Mouse (Mus musculus) cerebellum, adult 2 months (tissue): ENCODE data around the gene Ubxn6. TPM values are rescaled to one million over a fixed set of nuclear protein-coding genes. Genes with fewer than 3 reads are reported as not detected.

Source experiments
- DNase-seq, 2 experiments: peaks; one replicate each; pipeline ENCODE4 v3.0.0; 2021
- H3K27ac ChIP-seq: fragments of 200-500 bp; 2 replicates; pipeline ENCODE4 v1.5.1; 2012; ENCODE audit warnings: low read length, control low read depth, inconsistent platforms; ENCODE audit not compliant: insufficient read depth
- H3K27me3 ChIP-seq: fragments of 200-500 bp; 2 replicates; pipeline ENCODE4 v1.6.1; 2012; ENCODE audit warnings: inconsistent platforms, mild to moderate bottlenecking, low read length, moderate library complexity; ENCODE audit not compliant: control insufficient read depth, insufficient read depth
- H3K4me1 ChIP-seq: fragments of 200-500 bp; 2 replicates; pipeline ENCODE4 v1.6.1; 2011; ENCODE audit warnings: low read length; ENCODE audit not compliant: control insufficient read depth, insufficient read depth
- H3K4me3 ChIP-seq: fragments of 200-500 bp; replicated peaks from 2 replicates; pipeline ENCODE3; 2011; ENCODE audit warnings: mild to moderate bottlenecking, low read depth, low read length, control low read depth; ENCODE audit not compliant: insufficient read depth
- CTCF ChIP-seq: fragments of 200-500 bp; IDR thresholded peaks from 2 replicates; pipeline ENCODE4 v1.5.1; 2011; ENCODE audit warnings: low read depth, mild to moderate bottlenecking, control low read depth, low read length, moderate library complexity, borderline replicate concordance; ENCODE audit not compliant: insufficient read depth
- POLR2A ChIP-seq: fragments of 200-500 bp; IDR thresholded peaks from 2 replicates; pipeline ENCODE4 v1.6.1; 2011; ENCODE audit warnings: low read length, control low read depth, borderline replicate concordance; ENCODE audit not compliant: insufficient read depth
- WGBS: fragments of 180-500 bp; shearing (Covaris S2); methylation state at CpG from one replicate; pipeline ENCODE4 v1.1.7; 2018; 5-methylcytosine and 5-hydroxymethylcytosine counted together
- polyA plus RNA-seq: library from polyadenylated mRNA; depleted of rRNA; stranded (reverse); fragments of >200 nt; gene quantifications from 2 replicates; pipeline ENCODE4 v1.2.3, GENCODE M21; 2012

The Ubxn6 gene
- polyA plus RNA-seq, 1 experiment, result 114 TPM

GRCm38 (mm10) chr17:56039345-56039744 lies 35.5 kb downstream of the Ubxn6 start:
- Histone ChIP-seq H3K4me3 (no peak overlapping the region), H3K4me1 (peaks cover 6% of the 10 kb centered on the region), H3K27me3 (no peaks in the 10 kb centered on the region), H3K27ac (no peak overlapping the region)
- WGBS, result 67% methylated on average over 4 of the region's 4 CpGs
- TF ChIP-seq POLR2A (no peak), CTCF (no peak)
- DNase-seq, result no peak

DNA sequence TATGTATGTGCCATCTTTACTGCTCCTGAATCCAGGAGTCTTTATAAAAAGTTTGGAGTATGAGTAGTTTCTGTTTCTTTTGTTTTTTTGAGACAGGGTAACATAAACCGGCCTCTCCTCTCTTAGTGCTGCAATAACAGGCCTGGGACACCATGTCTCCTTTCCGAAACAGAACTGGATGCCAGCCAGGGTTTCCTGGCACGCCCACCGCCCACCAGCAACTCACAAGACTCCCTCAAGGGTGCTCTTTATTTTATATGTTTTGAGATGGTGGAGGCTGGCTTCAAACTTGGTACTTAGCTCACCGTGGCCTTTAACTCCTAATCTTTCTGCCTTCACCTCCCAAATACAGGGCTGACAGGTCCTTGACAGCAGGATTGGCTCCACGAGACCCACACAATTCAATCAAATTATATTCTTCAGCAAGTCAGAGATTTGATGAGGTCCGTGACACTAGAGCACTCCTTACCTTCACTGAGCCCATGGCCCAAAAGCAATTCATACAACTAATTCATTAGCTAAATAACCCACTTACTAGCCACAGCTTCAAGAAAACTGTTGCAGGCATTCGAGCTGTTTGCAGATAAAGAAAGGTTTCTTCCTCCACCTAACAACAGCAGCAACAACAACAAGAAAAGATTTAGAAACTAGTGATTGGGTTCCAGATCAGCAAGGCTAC lies 36.1 kb downstream of the Ubxn6 start:
- no peak overlapping the region for H3K27ac ChIP-seq
- H3K4me1 ChIP-seq, result peaks cover 9% of the 10 kb centered on the region
- no peak for DNase-seq
- H3K27me3 ChIP-seq, result no peaks in the 10 kb centered on the region
- WGBS, result 70% methylated on average over 8 of the region's 8 CpGs
- no peak overlapping the region for H3K4me3 ChIP-seq
- no peak for TF ChIP-seq POLR2A
- no peak for TF ChIP-seq CTCF

DNA sequence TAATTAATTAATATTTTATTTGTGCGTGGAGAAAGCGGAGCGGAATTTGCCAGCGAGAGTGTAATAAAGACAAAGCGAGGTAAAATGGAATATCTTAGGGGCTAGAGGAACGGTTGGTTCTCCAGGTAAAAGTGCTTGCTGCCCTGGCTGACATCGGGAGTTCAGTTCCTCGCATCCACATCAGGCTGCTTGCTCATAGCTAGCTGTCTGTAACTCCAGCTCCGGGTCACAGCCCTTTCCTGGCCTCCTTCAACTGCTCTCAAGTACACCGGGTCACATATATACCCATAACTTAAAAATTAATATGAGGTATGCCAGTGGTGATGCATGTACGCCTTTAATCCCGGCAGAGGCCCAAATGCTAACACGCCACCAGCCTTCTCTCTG lies 37.9 kb downstream of the Ubxn6 start:
- Histone ChIP-seq H3K4me1 (peaks cover 18% of the 10 kb centered on the region), H3K27me3 (no peaks in the 10 kb centered on the region), H3K4me3 (peak overlapping the region; percentile 50), H3K27ac (peak overlapping the region; percentile 21; the same call in 1 of the 2 replicates)
- WGBS, result 30% methylated on average over 13 of the region's 13 CpGs
- TF ChIP-seq POLR2A (no peak), CTCF (no peak)
- DNase-seq, result no peak

GRCm38 (mm10) chr17:56036176-56036900 lies 38.5 kb downstream of the Ubxn6 start, which contains the start of gene Sh3gl1:
Gene Sh3gl1 (minus strand): TSS chr17:56036635.
- Histone ChIP-seq H3K27me3 (no peaks in the 10 kb centered on the region), H3K4me3 (peak within 1 kb of the TSS; percentile 69), H3K4me1 (peaks cover 20% of the 10 kb centered on the region), H3K27ac (peak within 1 kb of the TSS; percentile 74)
- under 1% methylated on average over 74 of the region's 74 CpGs for WGBS
- DNase-seq, result peak; percentile 99 to 100
- TF ChIP-seq CTCF (peak; percentile 94), POLR2A (peak; percentile 78)

GRCm38 (mm10) chr17:56035216-56035615 lies 39.6 kb downstream of the Ubxn6 start:
- 74% methylated on average over 4 of the region's 4 CpGs for WGBS
- Histone ChIP-seq H3K27ac (no peak overlapping the region), H3K4me1 (peaks cover 28% of the 10 kb centered on the region), H3K4me3 (peak overlapping the region; percentile 14), H3K27me3 (no peaks in the 10 kb centered on the region)
- TF ChIP-seq CTCF (no peak), POLR2A (no peak)
- DNase-seq, result no peak

DNA sequence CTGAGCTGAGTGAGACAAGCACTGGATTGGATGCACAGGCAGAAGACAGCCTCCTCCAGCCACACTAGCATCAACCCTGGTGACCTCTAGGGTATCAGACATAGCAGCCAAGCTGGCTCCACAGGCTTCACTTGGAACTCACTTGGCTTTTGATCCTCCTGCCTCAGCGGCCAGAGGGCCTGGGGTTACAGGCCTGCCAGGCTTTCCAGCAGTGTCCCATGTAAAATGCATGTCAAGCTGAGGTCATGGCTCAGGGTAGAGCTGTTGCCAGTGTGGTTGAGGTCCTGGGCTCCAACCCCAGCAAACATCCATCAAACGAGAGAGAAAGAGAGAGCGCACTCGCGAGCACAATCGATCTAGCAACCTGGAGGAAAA lies 40.1 kb downstream of the Ubxn6 start:
- TF ChIP-seq CTCF (no peak), POLR2A (no peak)
- Histone ChIP-seq H3K4me1 (peaks cover 30% of the 10 kb centered on the region), H3K27ac (no peak overlapping the region), H3K4me3 (no peak overlapping the region), H3K27me3 (no peaks in the 10 kb centered on the region)
- 81% methylated on average over 6 of the region's 6 CpGs for WGBS
- DNase-seq, result peak in 1 of 2 experiments; percentile 17

DNA sequence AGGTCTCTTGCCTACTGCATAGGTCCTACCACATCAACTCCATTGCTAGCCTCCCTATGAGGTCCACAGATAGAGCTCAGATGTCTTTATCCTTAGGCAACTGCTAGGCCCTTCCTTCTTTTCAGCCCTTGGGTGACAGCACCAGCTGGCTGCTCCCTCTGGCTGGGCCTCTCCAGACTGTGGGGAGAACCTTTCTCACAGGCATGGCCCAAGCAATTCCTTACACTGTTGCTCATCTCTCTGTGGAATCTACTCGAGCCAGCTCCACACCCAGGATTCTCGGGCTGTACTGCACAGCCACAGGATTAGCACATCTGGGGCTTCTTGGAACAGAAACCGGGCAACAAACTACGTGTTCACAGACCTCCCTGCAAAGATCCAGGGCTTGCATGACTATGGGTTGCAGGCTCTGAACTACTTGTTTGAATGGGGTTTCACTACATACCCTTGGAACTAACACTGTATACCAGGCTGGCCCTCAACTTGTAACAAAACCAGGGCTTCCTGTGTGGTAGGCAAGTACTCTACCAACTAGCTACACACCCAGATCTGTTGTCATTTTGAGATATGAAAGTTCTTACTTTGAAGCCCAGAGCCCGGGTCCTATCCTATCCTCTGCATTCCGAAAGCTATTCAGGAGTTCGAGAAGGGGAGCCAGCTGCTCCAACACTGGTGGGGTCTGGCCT lies 40.6 kb downstream of the Ubxn6 start:
- Histone ChIP-seq H3K27ac (no peak overlapping the region), H3K27me3 (no peaks in the 10 kb centered on the region), H3K4me3 (no peak overlapping the region), H3K4me1 (peaks cover 35% of the 10 kb centered on the region)
- TF ChIP-seq POLR2A, result no peak
- no peak for DNase-seq
- 76% methylated on average over 7 of the region's 7 CpGs for WGBS

DNA sequence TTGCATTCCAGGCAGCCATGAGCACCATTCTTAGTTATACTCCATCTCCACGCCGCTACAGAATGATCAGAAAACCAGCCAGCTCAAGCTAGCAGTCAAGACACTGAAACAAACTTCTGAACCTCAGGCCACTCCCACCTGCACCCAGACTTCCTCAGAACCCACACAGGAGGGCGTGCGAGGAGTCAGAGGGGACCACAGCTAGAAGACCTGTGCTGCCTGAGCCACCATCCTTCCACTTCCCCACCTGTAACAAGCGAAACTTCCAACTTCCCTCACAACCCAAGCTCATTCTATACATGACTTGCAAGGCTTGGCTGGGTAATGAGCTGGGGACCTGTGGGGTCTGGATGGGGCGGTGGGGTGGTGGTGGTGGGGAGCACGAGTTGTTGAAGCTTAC lies 42.0 kb downstream of the Ubxn6 start:
- no peak for DNase-seq
- no peak overlapping the region for H3K27ac ChIP-seq
- H3K4me1 ChIP-seq, result peaks cover 49% of the 10 kb centered on the region
- H3K27me3 ChIP-seq, result no peaks in the 10 kb centered on the region
- no peak overlapping the region for H3K4me3 ChIP-seq
- no peak for TF ChIP-seq CTCF
- TF ChIP-seq POLR2A, result no peak
- 74% methylated on average over 7 of the region's 7 CpGs for WGBS
